Mouse (Mus musculus): Measurements from ENCODE around the gene Pnpla1. TPM values are rescaled to one million over a fixed set of nuclear protein-coding genes. Genes with fewer than 3 reads are reported as not detected.

Gene Pnpla1
- polyA plus RNA-seq, 1 experiment from 2014 or later = 0.16 TPM

GRCm38 (mm10) chr17:28915060-28915628 is 56.9 kb downstream of the Pnpla1 start, which contains the start of gene 4930539E08Rik:
Gene 4930539E08Rik, minus strand, starts transcription at chr17:28915324.
- TF ChIP-seq CTCF (IDR thresholded peaks at IDR 0.05; ENCODE audit: low read depth) (no peak), EP300 (IDR thresholded peaks at IDR 0.05; ENCODE audit: low read depth) (no peak)
- ATAC-seq (no peak), DNase-seq (no peak)
- Histone ChIP-seq H3K4me2 (ENCODE audit: low read depth, low read length) (no peak within 1 kb of the TSS), H3K4me1 (ENCODE audit: insufficient read depth) (no peaks in the 10 kb centered on the region), H3K27ac (ENCODE audit: low read depth) (no peak within 1 kb of the TSS), H3K9me3 (ENCODE audit: low read length) (no peaks in the 10 kb centered on the region), H3K4me3 (ENCODE audit: low read depth, low read length) (no peak within 1 kb of the TSS), H3K36me3 (replicated peaks; ENCODE audit: insufficient read depth, low read length) (no peaks in the 10 kb centered on the region), H3K27me3 (ENCODE audit: insufficient read depth, low read length) (no peaks in the 10 kb centered on the region), H3K9ac (replicated peaks) (no peak within 1 kb of the TSS)
- WGBS (ENCODE audit: insufficient replicate concordance) = 67% methylated on average over 12 of the region's 12 CpGs

- H3K36me3 ChIP-seq (replicated peaks; ENCODE audit: insufficient read depth, low read length) = no peaks in the 10 kb centered on the region
- ATAC-seq = no peak
- H3K9me3 ChIP-seq (ENCODE audit: low read length) = no peaks in the 10 kb centered on the region
- H3K27me3 ChIP-seq (ENCODE audit: insufficient read depth, low read length) = no peaks in the 10 kb centered on the region
- H3K9ac ChIP-seq (replicated peaks) = no peak overlapping the region
- no peak overlapping the region for H3K27ac ChIP-seq (ENCODE audit: low read depth)
- no peak overlapping the region for H3K4me3 ChIP-seq (ENCODE audit: low read depth, low read length)
- H3K4me1 ChIP-seq (ENCODE audit: insufficient read depth) = no peaks in the 10 kb centered on the region
- H3K4me2 ChIP-seq (ENCODE audit: low read depth, low read length) = no peak overlapping the region
- TF ChIP-seq EP300 (IDR thresholded peaks at IDR 0.05; ENCODE audit: low read depth) = no peak
- TF ChIP-seq CTCF (IDR thresholded peaks at IDR 0.05; ENCODE audit: low read depth) = no peak
- DNase-seq = no peak
- 94% methylated on average over 1 of the region's 1 CpGs for WGBS (ENCODE audit: insufficient replicate concordance)
Observed at GRCm38 (mm10) chr17:28916520-28916919, 58.3 kb downstream of the Pnpla1 start.

- DNase-seq = no peak
Observed at GRCm38 (mm10) chr17:28921086-28921485, 62.9 kb downstream of the Pnpla1 start.

GRCm38 (mm10) chr17:28922096-28922495 is 63.9 kb downstream of the Pnpla1 start:
- H3K9me3 ChIP-seq (ENCODE audit: low read length) = no peaks in the 10 kb centered on the region
- H3K4me2 ChIP-seq (ENCODE audit: low read depth, low read length) = no peak overlapping the region
- H3K27ac ChIP-seq (ENCODE audit: low read depth) = no peak overlapping the region
- TF ChIP-seq CTCF (IDR thresholded peaks at IDR 0.05; ENCODE audit: low read depth) (no peak), EP300 (IDR thresholded peaks at IDR 0.05; ENCODE audit: low read depth) (no peak)
- 25% methylated on average over 6 of the region's 6 CpGs for WGBS (ENCODE audit: insufficient replicate concordance)
- no peak overlapping the region for H3K4me3 ChIP-seq (ENCODE audit: low read depth, low read length)
- no peak overlapping the region for H3K9ac ChIP-seq (replicated peaks)
- H3K4me1 ChIP-seq (ENCODE audit: insufficient read depth) = no peaks in the 10 kb centered on the region; the same call in 1 of the 2 replicates
- ATAC-seq = no peak
- no peaks in the 10 kb centered on the region for H3K27me3 ChIP-seq (ENCODE audit: insufficient read depth, low read length)
- H3K36me3 ChIP-seq (replicated peaks; ENCODE audit: insufficient read depth, low read length) = no peaks in the 10 kb centered on the region
- no peak for DNase-seq

More at GRCm38 (mm10) chr17:28921086-28921485, 62.9 kb downstream of the Pnpla1 start:
- ATAC-seq = peak; percentile 7; the same call in 1 of the 2 replicates
- TF ChIP-seq CTCF (IDR thresholded peaks at IDR 0.05; ENCODE audit: low read depth) (no peak), EP300 (IDR thresholded peaks at IDR 0.05; ENCODE audit: low read depth) (no peak)
- no peaks in the 10 kb centered on the region for H3K36me3 ChIP-seq (replicated peaks; ENCODE audit: insufficient read depth, low read length)
- H3K4me1 ChIP-seq (ENCODE audit: insufficient read depth) = no peaks in the 10 kb centered on the region
- H3K4me2 ChIP-seq (ENCODE audit: low read depth, low read length) = peak overlapping the region; percentile 46; the same call in 1 of the 2 replicates
- H3K9ac ChIP-seq (replicated peaks) = no peak overlapping the region
- H3K27ac ChIP-seq (ENCODE audit: low read depth) = no peak overlapping the region
- 53% methylated on average over 8 of the region's 8 CpGs for WGBS (ENCODE audit: insufficient replicate concordance)
- H3K4me3 ChIP-seq (ENCODE audit: low read depth, low read length) = no peak overlapping the region
- H3K9me3 ChIP-seq (ENCODE audit: low read length) = no peaks in the 10 kb centered on the region
- H3K27me3 ChIP-seq (ENCODE audit: insufficient read depth, low read length) = no peaks in the 10 kb centered on the region

- no peak for TF ChIP-seq CTCF (IDR thresholded peaks at IDR 0.05; ENCODE audit: low read depth)
- no peak for TF ChIP-seq EP300 (IDR thresholded peaks at IDR 0.05; ENCODE audit: low read depth)
- DNase-seq = no peak
- no peaks in the 10 kb centered on the region for H3K36me3 ChIP-seq (replicated peaks; ENCODE audit: insufficient read depth, low read length)
- no peaks in the 10 kb centered on the region for H3K9me3 ChIP-seq (ENCODE audit: low read length)
- H3K9ac ChIP-seq (replicated peaks) = no peak overlapping the region
- 80% methylated on average over 8 of the region's 8 CpGs for WGBS (ENCODE audit: insufficient replicate concordance)
- H3K27me3 ChIP-seq (ENCODE audit: insufficient read depth, low read length) = no peaks in the 10 kb centered on the region
- no peak overlapping the region for H3K4me2 ChIP-seq (ENCODE audit: low read depth, low read length)
- H3K27ac ChIP-seq (ENCODE audit: low read depth) = no peak overlapping the region
- H3K4me1 ChIP-seq (ENCODE audit: insufficient read depth) = peaks cover 7% of the 10 kb centered on the region
- ATAC-seq = no peak
- no peak overlapping the region for H3K4me3 ChIP-seq (ENCODE audit: low read depth, low read length)
Observed at GRCm38 (mm10) chr17:28924957-28925595, 66.9 kb downstream of the Pnpla1 start.

- H3K4me1 ChIP-seq (ENCODE audit: insufficient read depth) = peaks cover 15% of the 10 kb centered on the region
- no peak for ATAC-seq
- no peaks in the 10 kb centered on the region for H3K27me3 ChIP-seq (ENCODE audit: insufficient read depth, low read length)
Observed at GRCm38 (mm10) chr17:28926380-28926779, 68.2 kb downstream of the Pnpla1 start.

More at GRCm38 (mm10) chr17:28926380-28926779, 68.2 kb downstream of the Pnpla1 start:
- no peak overlapping the region for H3K27ac ChIP-seq (ENCODE audit: low read depth)
- H3K4me2 ChIP-seq (ENCODE audit: low read depth, low read length) = no peak overlapping the region
- H3K9me3 ChIP-seq (ENCODE audit: low read length) = no peaks in the 10 kb centered on the region
- no peak for TF ChIP-seq EP300 (IDR thresholded peaks at IDR 0.05; ENCODE audit: low read depth)
- peak; percentile 95 for TF ChIP-seq CTCF (IDR thresholded peaks at IDR 0.05; ENCODE audit: low read depth)
- H3K36me3 ChIP-seq (replicated peaks; ENCODE audit: insufficient read depth, low read length) = no peaks in the 10 kb centered on the region
- no peak overlapping the region for H3K9ac ChIP-seq (replicated peaks)
- H3K4me3 ChIP-seq (ENCODE audit: low read depth, low read length) = no peak overlapping the region
- peak; percentile 84 for DNase-seq
- WGBS (ENCODE audit: insufficient replicate concordance) = 9% methylated on average over 13 of the region's 13 CpGs

Data from liver, postnatal 0 days (tissue).